Mouse (Mus musculus) stomach, embryonic 16.5 days (tissue): ENCODE data around the gene Orm3. TPM values are rescaled to one million over a fixed set of nuclear protein-coding genes. Genes with fewer than 3 reads are reported as not detected.
A peak's percentile ranks its signal among the peaks of the same experiment; 100 is the strongest.
"Not testable (repeated sequence)": the region's sequence is repeated elsewhere in the genome, so short reads cannot be mapped to it uniquely, and the experiment has no call there.

Source experiments
- ATAC-seq: fragments of 200-750 bp; cut with Nextera tagmentation; 2 replicates; pipeline ENCODE4 v1.8.0; 2017; ENCODE audit warnings: moderate number of reproducible peaks, moderate TSS enrichment; ENCODE audit not compliant: insufficient read depth, low FRiP score
- H3K27ac ChIP-seq: fragments of 300-500 bp; sonication (generic); 2 replicates; pipeline ENCODE4 v1.5.1; 2014; ENCODE audit warnings: low read length
- H3K27me3 ChIP-seq: fragments of 300-500 bp; sonication (generic); 2 replicates; pipeline ENCODE4 v1.6.1; 2014; ENCODE audit warnings: low read length, control low read depth, mixed read lengths; ENCODE audit not compliant: control insufficient read depth, insufficient read depth
- H3K36me3 ChIP-seq: fragments of 300-500 bp; sonication (generic); 2 replicates; pipeline ENCODE4 v1.6.1; 2014; ENCODE audit warnings: low read length; ENCODE audit not compliant: control insufficient read depth, insufficient read depth
- H3K4me1 ChIP-seq: fragments of 300-500 bp; sonication (generic); 2 replicates; pipeline ENCODE4 v1.6.1; 2014; ENCODE audit warnings: low read length, control low read depth, mixed read lengths; ENCODE audit not compliant: control insufficient read depth, insufficient read depth
- H3K4me2 ChIP-seq: fragments of 300-500 bp; sonication (generic); 2 replicates; pipeline ENCODE4 v1.6.1; 2014; ENCODE audit warnings: low read depth, low read length, mixed read lengths
- H3K4me3 ChIP-seq: fragments of 300-500 bp; sonication (generic); replicated peaks from 2 replicates; pipeline ENCODE4 v1.5.1; 2014; ENCODE audit warnings: mild to moderate bottlenecking, low read length
- H3K9ac ChIP-seq: fragments of 300-500 bp; sonication (generic); 2 replicates; pipeline ENCODE4 v1.6.1; 2014; ENCODE audit warnings: low read length
- H3K9me3 ChIP-seq: fragments of 300-500 bp; sonication (generic); replicated peaks from 2 replicates; pipeline ENCODE4 v1.6.1; 2016; ENCODE audit warnings: low read length, control low read depth; ENCODE audit not compliant: control insufficient read depth
- WGBS: fragments of 180-500 bp; shearing (Covaris S2); extraction: QIAGEN DNeasy Blood & Tissue Kit; methylation state at CpG from one replicate; pipeline ENCODE4 v1.1.7; 2014; 5-methylcytosine and 5-hydroxymethylcytosine counted together
- polyA plus RNA-seq: library from polyadenylated mRNA; unstranded; fragments of >200 nt; fragmentation: Nextera tagmentation; extraction: Ambion mirVana; gene quantifications from 2 replicates; pipeline ENCODE4 v1.2.1, GENCODE M21; 2015

The Orm3 gene
- not detected in 2 replicates for polyA plus RNA-seq

DNA sequence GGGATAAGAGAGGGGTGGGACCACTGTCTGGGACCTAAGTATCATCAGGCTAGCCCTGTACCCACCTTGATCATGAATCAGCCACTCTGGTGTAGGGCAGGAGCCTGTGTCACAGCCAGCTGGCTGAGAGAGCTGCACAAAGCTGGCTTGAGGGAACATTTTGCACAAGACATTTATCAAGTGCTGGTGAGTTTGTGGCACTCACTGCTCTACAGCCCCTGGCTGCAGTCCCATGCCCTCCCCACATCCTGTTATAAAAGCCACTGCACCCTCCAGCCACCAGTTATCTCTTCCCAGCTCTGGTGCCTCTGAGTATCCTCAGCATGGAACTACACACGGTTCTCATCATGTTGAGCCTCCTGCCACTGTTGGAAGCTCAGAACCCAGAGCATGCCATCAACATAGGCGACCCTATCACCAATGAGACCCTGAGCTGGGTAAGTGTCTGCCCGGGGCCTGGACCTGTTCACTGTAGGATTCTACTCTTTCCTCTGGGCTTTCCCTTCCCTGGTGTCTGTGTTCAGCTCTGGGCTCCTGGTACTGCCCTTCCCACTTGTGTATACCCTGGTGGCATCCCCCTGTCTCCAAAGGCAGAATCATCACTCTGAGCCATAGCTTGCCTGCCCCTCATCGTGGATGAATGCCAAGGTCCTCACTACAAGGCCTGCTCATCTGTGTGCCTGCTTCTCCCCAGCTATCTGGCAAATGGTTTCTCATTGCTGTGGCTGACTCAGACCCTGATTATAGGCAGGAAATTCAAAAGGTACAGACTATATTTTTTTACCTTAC lies at the start of gene Orm3:
Gene Orm3, plus strand, starts transcription at position 286 of the 789 bp plus-strand sequence.
- Histone ChIP-seq H3K9ac (no peak within 1 kb of the TSS), H3K9me3 (no peaks in the 10 kb centered on the region), H3K4me1 (no peaks in the 10 kb centered on the region), H3K36me3 (no peaks in the 10 kb centered on the region), H3K4me2 (no peak within 1 kb of the TSS), H3K4me3 (no peak within 1 kb of the TSS), H3K27me3 (no peaks in the 10 kb centered on the region), H3K27ac (peak within 1 kb of the TSS; percentile 5; the same call in 1 of the 2 replicates)
- no peak; the same call in 1 of the 2 replicates for ATAC-seq
- WGBS = 73% methylated on average over 4 of the region's 4 CpGs

DNA sequence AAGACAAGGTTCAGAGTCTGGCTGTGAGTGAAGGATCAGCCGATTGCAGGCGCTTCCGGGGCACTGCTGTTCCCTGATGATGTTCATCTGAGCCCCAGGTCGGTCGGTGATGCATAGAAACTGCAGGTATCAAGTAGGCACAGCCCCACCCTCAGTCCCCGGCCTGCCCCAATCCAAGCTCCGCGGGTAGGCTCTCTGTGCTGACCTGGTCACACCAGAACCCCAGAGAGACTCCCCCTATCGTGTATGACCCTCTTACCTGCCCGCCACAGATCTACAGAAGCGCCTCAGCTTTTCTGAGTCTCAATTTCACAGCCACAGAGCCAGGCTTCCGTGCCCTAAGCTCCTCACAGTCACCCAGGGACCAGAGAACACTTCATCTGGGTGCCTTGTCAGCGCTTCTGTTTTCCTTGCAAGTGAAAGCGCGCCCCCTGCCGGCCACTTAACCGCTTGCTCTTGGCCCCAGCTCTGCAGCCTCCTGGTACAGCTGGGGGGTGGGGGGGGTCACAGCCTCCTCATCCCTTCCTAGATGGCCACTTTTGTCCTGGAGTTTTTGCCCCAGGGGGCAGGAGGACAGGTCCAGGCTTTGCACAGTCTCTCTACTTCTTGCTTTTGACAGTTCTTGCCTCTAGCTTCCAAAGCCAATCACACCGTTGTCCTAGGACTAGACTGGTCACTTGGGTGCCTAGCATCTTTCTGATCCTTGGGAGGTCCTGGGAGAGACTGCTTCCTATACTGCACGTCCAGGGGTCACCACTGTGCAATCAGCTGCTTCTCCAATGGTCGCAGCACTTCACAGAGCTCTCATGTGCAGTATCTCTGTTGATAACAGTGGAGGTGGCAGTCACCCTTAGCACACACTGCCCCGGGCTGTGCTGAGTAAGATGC lies 48.5 kb upstream of the Orm3 start:
- WGBS = 35% methylated on average over 21 of the region's 21 CpGs

DNA sequence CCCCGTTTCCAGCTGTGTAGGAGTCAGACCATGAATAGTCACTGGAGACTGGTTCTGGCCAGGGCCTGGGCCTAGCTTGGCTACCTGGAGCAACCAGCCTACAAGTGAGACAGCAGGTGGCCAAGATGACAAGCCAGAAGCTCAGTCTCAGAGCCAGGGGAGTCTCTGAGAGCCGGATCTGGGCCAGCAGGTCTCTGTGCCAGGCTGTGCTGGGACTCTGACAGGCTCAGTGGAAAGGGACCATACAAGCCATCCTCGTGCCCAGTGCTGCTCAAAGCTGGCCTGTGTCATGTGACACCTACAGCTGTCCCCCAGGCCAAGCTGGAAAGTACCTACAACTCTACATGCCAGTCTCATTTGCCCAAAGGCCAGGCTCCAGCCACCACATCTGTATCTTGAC lies 47.6 kb upstream of the Orm3 start:
- H3K27me3 ChIP-seq = no peaks in the 10 kb centered on the region
- H3K27ac ChIP-seq = no peak overlapping the region
- no peak overlapping the region for H3K4me3 ChIP-seq
- ATAC-seq = no peak
- no peak overlapping the region for H3K9ac ChIP-seq
- no peaks in the 10 kb centered on the region for H3K9me3 ChIP-seq
- H3K36me3 ChIP-seq = 0 out of 2 replicates have a peak, but pooled peaks cover 6% of the 10 kb centered on the region
- no peaks in the 10 kb centered on the region for H3K4me1 ChIP-seq
- WGBS = 93% methylated on average over 3 of the region's 3 CpGs
- no peak overlapping the region for H3K4me2 ChIP-seq

More for the DNA sequence above, 48.5 kb upstream of the Orm3 start:
- no peaks in the 10 kb centered on the region for H3K4me1 ChIP-seq
- H3K4me2 ChIP-seq = no peak overlapping the region
- 0 out of 2 replicates have a peak, but pooled peaks cover 8% of the 10 kb centered on the region for H3K36me3 ChIP-seq
- peak; percentile 51 for ATAC-seq
- no peaks in the 10 kb centered on the region for H3K27me3 ChIP-seq
- no peak overlapping the region for H3K4me3 ChIP-seq
- H3K27ac ChIP-seq = no peak overlapping the region
- H3K9me3 ChIP-seq = no peaks in the 10 kb centered on the region
- H3K9ac ChIP-seq = no peak overlapping the region

DNA sequence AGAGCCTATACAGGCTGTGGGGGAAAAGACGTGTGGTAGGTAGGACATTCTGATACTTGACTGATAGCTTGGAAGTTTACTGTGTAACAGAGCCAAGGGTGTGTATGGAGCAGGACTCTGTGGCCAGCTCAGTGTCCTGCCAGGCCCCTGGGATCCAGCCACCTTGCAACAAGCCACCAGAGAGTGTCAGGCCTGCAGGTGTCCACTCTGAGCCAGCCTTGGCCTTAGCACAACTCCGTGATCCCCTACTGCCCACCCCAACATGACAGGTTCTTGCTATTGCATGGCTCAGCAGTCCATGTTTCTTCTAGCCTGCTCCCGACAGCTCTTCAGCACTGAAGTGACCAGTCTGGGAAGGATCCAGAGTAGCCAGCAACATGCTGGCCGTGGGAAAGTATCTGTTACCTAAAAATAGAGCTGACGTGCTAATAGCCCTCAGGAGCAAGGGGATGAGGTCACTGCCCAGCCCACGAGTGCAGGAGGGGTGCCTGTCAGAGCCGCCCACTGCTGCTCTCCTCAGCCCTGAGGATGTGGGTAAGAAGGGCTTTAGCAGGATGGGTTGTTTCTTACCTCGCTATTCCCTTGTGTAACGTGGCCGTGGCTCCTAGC lies 45.6 kb upstream of the Orm3 start:
- no peak for ATAC-seq
- no peaks in the 10 kb centered on the region for H3K9me3 ChIP-seq
- H3K4me2 ChIP-seq = no peak overlapping the region
- H3K27ac ChIP-seq = no peak overlapping the region
- 58% methylated on average over 10 of the region's 10 CpGs for WGBS
- no peak overlapping the region for H3K9ac ChIP-seq
- 0 out of 2 replicates have a peak, but pooled peaks cover 5% of the 10 kb centered on the region for H3K36me3 ChIP-seq
- H3K4me1 ChIP-seq = no peaks in the 10 kb centered on the region
- H3K4me3 ChIP-seq = no peak overlapping the region
- no peaks in the 10 kb centered on the region for H3K27me3 ChIP-seq

DNA sequence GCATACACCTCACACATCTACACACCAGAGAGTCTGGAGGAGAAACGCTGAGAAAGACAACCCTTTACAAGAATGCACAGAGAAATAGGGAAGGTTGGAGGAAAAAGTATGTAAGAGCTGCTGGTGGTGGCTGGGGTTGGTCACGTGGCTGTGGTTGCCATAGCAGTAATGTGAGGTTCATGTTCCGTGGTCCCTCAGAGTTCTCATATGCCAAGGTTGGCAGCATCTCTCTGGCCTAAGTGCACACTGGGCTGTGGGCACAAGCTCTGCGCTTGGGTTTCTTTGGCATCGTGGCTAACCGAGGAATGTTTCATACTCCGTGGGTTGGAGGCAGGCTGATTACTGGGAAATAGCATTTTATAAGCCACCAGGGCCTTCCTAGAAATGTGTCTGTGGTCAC lies 44.5 kb upstream of the Orm3 start:
- WGBS = 91% methylated on average over 7 of the region's 7 CpGs
- no peaks in the 10 kb centered on the region for H3K27me3 ChIP-seq
- no peaks in the 10 kb centered on the region for H3K9me3 ChIP-seq
- H3K4me2 ChIP-seq = no peak overlapping the region
- H3K27ac ChIP-seq = no peak overlapping the region
- H3K36me3 ChIP-seq = 0 out of 2 replicates have a peak, but pooled peaks cover 5% of the 10 kb centered on the region
- no peak for ATAC-seq
- H3K4me3 ChIP-seq = no peak overlapping the region
- H3K9ac ChIP-seq = no peak overlapping the region
- H3K4me1 ChIP-seq = peaks cover 6% of the 10 kb centered on the region; the same call in 1 of the 2 replicates

DNA sequence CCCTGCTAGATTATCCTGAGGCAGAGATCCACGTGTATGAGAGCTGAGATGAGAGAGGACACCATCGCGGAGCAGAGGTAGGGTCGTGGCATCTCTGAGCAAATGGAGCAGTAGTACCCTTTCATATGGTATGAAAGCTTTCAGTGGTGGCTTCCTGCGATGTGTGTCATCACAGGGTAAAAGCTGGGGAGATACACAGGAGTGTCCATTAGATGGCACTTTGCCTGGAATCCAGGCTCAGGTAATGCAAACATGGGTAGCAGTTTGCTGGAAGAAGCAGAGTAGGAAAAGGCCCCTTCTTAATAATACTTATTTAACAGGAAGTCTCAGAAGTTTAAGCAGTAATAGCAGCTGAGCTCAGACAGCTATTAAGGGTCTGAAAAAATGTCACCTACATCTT lies 41.9 kb upstream of the Orm3 start:
- Histone ChIP-seq H3K27me3 (no peaks in the 10 kb centered on the region), H3K4me3 (no peak overlapping the region), H3K4me2 (no peak overlapping the region), H3K9ac (no peak overlapping the region), H3K9me3 (no peaks in the 10 kb centered on the region), H3K27ac (no peak overlapping the region), H3K36me3 (0 out of 2 replicates have a peak, but pooled peaks cover 3% of the 10 kb centered on the region), H3K4me1 (peaks cover 6% of the 10 kb centered on the region; the same call in 1 of the 2 replicates)
- ATAC-seq = no peak
- 72% methylated on average over 5 of the region's 5 CpGs for WGBS

DNA sequence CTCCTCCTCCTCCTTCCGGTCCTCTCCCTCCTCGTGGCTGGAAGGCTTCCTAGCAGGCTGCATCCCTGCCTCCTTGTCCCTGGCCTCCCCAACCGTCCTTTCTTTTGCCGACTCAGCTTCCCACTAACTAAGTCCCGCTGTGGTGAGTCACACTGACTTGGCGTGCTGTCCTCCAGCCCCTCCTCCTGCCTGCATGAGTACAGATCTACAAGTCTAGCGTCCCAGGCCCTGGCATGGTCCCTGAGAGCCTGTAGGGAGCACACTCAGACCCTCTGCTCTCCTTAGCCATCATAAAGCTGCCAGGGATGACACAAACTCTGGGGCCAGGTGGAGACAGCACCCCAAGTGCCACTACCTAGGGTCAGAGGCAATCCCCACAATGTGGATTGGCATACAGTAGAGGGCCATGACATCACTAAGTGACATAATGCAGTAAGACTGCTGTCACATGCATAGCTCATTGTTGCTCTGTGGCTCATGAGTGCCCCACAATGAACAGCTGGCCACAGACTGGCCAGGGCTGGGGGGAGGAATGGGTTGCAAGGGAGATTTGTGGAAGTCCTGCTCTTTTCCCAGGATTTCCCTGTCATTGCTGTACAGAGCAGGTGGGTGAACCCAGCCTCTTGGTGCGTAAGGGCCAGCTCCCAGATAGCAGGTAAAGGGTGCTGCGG lies 39.8 kb upstream of the Orm3 start:
- no peaks in the 10 kb centered on the region for H3K9me3 ChIP-seq
- peaks cover 6% of the 10 kb centered on the region; the same call in 1 of the 2 replicates for H3K4me1 ChIP-seq
- H3K4me2 ChIP-seq = no peak overlapping the region
- peak; percentile 79 for ATAC-seq
- H3K36me3 ChIP-seq = peaks cover 3% of the 10 kb centered on the region; the same call in 1 of the 2 replicates
- H3K9ac ChIP-seq = no peak overlapping the region
- WGBS = 50% methylated on average over 9 of the region's 9 CpGs
- H3K4me3 ChIP-seq = no peak overlapping the region
- no peaks in the 10 kb centered on the region for H3K27me3 ChIP-seq
- no peak overlapping the region for H3K27ac ChIP-seq

DNA sequence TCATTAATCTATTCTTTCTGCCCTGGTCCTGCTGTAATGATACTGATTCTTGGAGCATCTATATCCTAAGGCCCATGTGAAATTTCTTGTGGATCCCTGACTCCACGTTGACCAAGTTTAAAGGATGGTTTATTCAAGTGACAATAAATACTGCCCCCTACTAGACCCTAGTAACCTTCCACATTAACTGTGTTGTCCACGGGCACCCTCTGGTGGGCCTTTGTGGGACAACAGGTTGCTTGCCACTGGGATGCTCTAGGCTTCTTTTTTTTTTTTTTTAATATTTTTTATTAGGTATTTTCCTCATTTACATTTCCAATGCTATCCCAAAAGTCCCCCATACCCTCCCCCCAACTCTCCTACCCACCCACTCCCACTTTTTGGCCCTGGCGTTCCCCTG lies 36.4 kb upstream of the Orm3 start:
- H3K36me3 ChIP-seq = peaks cover 23% of the 10 kb centered on the region
- not testable (repeated sequence) for H3K4me3 ChIP-seq, H3K9ac ChIP-seq, H3K4me2 ChIP-seq, H3K27me3 ChIP-seq, H3K27ac ChIP-seq, ATAC-seq, H3K9me3 ChIP-seq, H3K4me1 ChIP-seq
- 19% methylated on average over 3 of the region's 3 CpGs for WGBS
